Mouse (Mus musculus) adrenal gland, adult (tissue): ENCODE results near the gene Vmp1.
A peak's percentile ranks its signal among the peaks of the same experiment; 100 is the strongest.

Source experiments
- DNase-seq, 2 experiments: peaks; one replicate each; pipeline ENCODE4 v3.0.0; 2022 to 2023; ENCODE audit warnings: low spot score in 1 of 2; ENCODE audit not compliant: inconsistent age in 2 of 2

The Vmp1 gene

GRCm38 (mm10) chr11:86604289-86604688 is 79.3 kb downstream of the Vmp1 start:
- DNase-seq = no peak

DNA sequence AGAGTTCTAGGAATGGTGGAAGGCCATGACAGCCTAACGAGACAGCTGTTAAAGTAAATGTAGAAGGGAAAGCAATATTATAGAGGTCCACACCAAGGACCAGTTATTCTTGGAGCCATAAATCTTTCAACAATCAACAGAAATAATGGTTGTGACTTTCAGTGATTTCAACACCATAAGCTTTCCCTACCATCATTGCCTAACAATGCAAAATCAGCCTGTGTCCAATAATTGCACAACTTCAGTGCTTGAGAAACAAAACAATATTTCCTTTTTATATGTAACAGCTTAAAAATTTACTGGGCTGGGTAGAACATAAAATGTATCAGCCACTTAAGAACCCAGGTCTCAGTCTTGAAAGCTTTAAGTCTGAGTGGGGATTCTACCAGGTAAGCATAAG is 79.9 kb downstream of the Vmp1 start:
- DNase-seq = peak in 1 of 2 experiments; percentile 74

- no peak for DNase-seq
Measured at GRCm38 (mm10) chr11:86602116-86602515, 81.5 kb downstream of the Vmp1 start.

- no peak for DNase-seq
Measured at GRCm38 (mm10) chr11:86600209-86600557, 83.5 kb downstream of the Vmp1 start.

- no peak for DNase-seq
Measured at GRCm38 (mm10) chr11:86599378-86600208, 84.0 kb downstream of the Vmp1 start.

DNA sequence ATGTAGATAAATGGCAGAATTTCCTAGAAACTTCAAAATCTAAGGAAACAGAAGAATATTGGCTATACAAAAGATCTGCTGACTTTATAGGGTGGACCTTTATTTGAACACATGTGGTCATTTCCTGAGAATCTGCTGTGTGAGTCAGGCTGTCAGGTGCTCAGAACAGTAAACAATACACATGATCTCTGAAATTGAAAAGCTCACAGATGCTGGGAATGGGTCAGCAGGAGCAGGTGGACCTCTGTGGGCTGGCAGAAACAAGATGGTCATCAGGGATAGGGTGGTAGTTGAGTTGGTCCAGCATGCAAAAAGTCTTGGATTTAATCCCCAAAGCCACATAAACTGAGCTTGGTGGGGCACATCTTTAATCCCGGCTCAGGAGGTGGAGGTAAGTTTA is 85.1 kb downstream of the Vmp1 start:
- no peak for DNase-seq

DNA sequence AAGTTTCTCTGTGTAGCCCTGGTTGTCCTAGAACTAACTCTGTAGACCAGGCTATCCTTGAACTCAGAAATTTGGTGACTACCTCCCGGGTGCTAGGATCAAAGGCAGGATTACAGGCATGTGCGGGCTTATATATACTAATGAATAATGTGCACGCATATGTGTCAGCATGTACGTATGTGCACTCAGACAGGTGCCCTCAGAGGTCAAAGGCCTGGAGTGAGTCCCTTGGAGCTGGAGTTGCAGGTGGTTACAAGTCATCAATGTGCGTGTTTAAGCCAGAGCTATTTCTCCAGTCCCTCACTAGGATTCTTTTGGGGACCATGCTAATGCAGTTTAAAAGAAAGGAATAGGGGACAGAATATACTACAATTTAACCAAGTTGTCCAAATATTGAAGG is 85.5 kb downstream of the Vmp1 start:
- DNase-seq = no peak

GRCm38 (mm10) chr11:86596976-86597375 is 86.7 kb downstream of the Vmp1 start:
- no peak for DNase-seq

- peak in 1 of 2 experiments; percentile 65 for DNase-seq
Measured at GRCm38 (mm10) chr11:86596187-86596960, 87.3 kb downstream of the Vmp1 start.

DNA sequence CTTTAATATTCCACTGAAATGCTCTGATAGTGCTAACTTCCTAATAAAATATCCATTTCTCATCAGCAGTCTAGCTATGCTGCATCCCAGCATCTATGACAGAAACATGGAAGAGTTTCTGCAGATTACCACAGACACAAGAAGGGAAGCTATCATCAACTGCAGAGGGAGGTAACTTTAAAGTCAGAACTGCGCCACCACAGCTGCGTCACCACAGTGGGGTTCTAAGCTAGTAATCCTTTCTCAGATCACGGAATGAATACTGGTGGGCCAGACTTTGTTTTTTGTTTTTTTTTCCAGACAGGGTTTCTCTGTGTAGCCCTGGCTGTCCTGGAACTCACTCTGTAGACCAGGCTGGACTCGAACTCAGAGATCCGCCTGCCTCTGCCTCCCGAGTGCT is 88.3 kb downstream of the Vmp1 start:
- no peak for DNase-seq

GRCm38 (mm10) chr11:86594188-86594876 is 89.3 kb downstream of the Vmp1 start:
- DNase-seq = no peak

- no peak for DNase-seq
Measured at GRCm38 (mm10) chr11:86593443-86593842, 90.2 kb downstream of the Vmp1 start.

- DNase-seq = peak in 1 of 2 experiments; percentile 67
Measured at GRCm38 (mm10) chr11:86592993-86593392, 90.6 kb downstream of the Vmp1 start.

DNA sequence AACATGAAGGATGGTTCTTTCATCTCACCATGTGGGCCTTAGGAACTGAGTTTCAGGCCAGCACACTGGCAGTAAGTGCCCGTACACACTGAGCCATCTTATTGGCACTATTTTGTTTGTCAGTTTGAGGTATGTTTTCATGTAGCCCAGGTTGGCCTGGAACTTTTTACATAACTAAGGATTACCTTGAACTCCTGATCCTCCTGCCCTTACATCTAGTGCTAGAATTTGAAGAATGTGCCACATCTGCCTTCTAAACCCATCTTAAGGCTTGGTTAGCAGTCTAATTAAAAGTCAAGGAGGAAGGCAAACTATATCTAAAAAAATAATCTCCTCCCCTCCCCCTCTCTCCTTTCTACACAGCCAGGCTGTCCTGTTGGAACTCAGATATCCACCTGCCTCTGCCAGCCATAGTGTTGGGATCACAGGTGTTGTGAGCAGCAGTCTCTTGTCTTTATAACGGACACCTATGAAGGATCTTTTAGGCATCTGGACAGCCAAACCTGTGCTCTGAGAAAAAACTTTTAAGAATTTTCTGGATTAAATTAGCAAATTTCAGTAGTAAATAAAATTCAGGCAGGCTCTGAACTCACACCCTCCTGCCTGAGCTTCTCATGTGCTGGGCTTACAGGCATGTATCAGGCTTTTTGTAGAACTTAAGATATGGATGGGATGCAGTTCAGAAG is 91.6 kb downstream of the Vmp1 start:
- no peak for DNase-seq

GRCm38 (mm10) chr11:86591301-86591845 is 92.3 kb downstream of the Vmp1 start:
- no peak for DNase-seq

DNA sequence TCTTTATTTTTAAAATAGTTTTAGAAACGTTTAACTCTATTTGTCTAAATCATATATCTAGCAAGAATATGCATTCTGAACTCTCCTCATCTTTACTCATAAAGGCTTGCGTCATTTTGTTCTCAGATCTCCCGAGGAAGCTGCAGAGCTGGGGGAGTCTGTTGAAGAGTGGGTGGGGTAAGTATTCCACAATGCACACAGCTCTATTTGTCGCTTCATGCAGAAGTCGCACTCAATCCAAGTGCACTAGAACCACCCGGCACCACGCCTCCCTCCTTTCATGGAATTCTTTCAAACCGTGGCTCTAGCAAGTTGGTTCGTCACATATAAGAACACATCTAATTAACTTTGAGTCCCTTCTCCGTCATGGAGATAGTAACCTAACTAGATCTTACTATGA is 93.1 kb downstream of the Vmp1 start:
- DNase-seq = no peak

- no peak for DNase-seq
Measured at GRCm38 (mm10) chr11:86590066-86590465, 93.6 kb downstream of the Vmp1 start.

- no peak for DNase-seq
Measured at GRCm38 (mm10) chr11:86588583-86589298, 94.9 kb downstream of the Vmp1 start.

- DNase-seq = no peak
Measured at GRCm38 (mm10) chr11:86587830-86588229, 95.8 kb downstream of the Vmp1 start.
